Mouse (Mus musculus) liver, embryonic 11.5 days (tissue): ENCODE data around the gene Rtn4rl1. TPM values are rescaled to one million over a fixed set of nuclear protein-coding genes. Genes with fewer than 3 reads are reported as not detected.
"Not testable (repeated sequence)": the region's sequence is repeated elsewhere in the genome, so short reads cannot be mapped to it uniquely, and the experiment has no call there.

Experiments used
- ATAC-seq: fragments of 200-750 bp; cut with Nextera tagmentation; replicated peaks from 2 replicates; pipeline ENCODE4 v1.8.0; 2017; ENCODE audit warnings: moderate number of reproducible peaks, mild to moderate bottlenecking, moderate TSS enrichment, moderate library complexity; ENCODE audit not compliant: low FRiP score
- DNase-seq: peaks from one replicate; pipeline ENCODE4 v3.0.0-alpha.2; 2017; ENCODE audit warnings: low spot score
- H3K27ac ChIP-seq: fragments of 300-500 bp; sonication (generic); 2 replicates; pipeline ENCODE4 v1.5.1; 2014; ENCODE audit warnings: mild to moderate bottlenecking, low read depth, low read length, control low read depth
- H3K27me3 ChIP-seq: fragments of 300-500 bp; sonication (generic); replicated peaks from 2 replicates; pipeline ENCODE4 v1.6.1; 2014; ENCODE audit warnings: low read length, mixed read lengths; ENCODE audit not compliant: control insufficient read depth, insufficient read depth
- H3K36me3 ChIP-seq: fragments of 300-500 bp; sonication (generic); 2 replicates; pipeline ENCODE4 v1.6.1; 2014; ENCODE audit warnings: mild to moderate bottlenecking, low read length, moderate library complexity, mixed read lengths; ENCODE audit not compliant: control insufficient read depth, insufficient read depth
- H3K4me1 ChIP-seq: fragments of 300-500 bp; sonication (generic); replicated peaks from 2 replicates; pipeline ENCODE4 v1.6.1; 2014; ENCODE audit warnings: low read length, mixed read lengths; ENCODE audit not compliant: control insufficient read depth, insufficient read depth
- H3K4me2 ChIP-seq: fragments of 300-500 bp; sonication (generic); 2 replicates; pipeline ENCODE4 v1.6.1; 2014; ENCODE audit warnings: mild to moderate bottlenecking, control low read depth, moderate library complexity
- H3K4me3 ChIP-seq: fragments of 300-500 bp; sonication (generic); 2 replicates; pipeline ENCODE4 v1.5.1; 2014; ENCODE audit warnings: low read depth, low read length, control low read depth
- H3K9ac ChIP-seq: fragments of 300-500 bp; sonication (generic); 2 replicates; pipeline ENCODE4 v1.6.1; 2014; ENCODE audit warnings: low read depth, low read length, control low read depth
- H3K9me3 ChIP-seq: fragments of 300-500 bp; sonication (generic); 2 replicates; pipeline ENCODE4 v1.6.1; 2016; ENCODE audit warnings: low read length, inconsistent platforms, mixed read lengths; ENCODE audit not compliant: control insufficient read depth
- WGBS: fragments of 180-500 bp; shearing (Covaris S2); extraction: QIAGEN DNeasy Blood & Tissue Kit; methylation state at CpG from one replicate; pipeline ENCODE4 v1.1.7; 2014; 5-methylcytosine and 5-hydroxymethylcytosine counted together
- polyA plus RNA-seq: library from polyadenylated mRNA; unstranded; fragments of >200 nt; fragmentation: Nextera tagmentation; extraction: Ambion mirVana; gene quantifications from 2 replicates; pipeline ENCODE4 v1.2.1, GENCODE M21; 2014

Rtn4rl1 gene
- polyA plus RNA-seq, 1 experiment from 2014 or later = 2.9 TPM

GRCm38 (mm10) chr11:75290566-75291271 is 97.1 kb downstream of the Rtn4rl1 start:
- H3K4me2 ChIP-seq = no peak overlapping the region
- H3K9me3 ChIP-seq = no peaks in the 10 kb centered on the region
- DNase-seq (peak; percentile 75), ATAC-seq (peak; percentile 74)
- 19% methylated on average over 6 of the region's 6 CpGs for WGBS
- H3K4me1 ChIP-seq = peaks cover 13% of the 10 kb centered on the region; the same call in 1 of the 2 replicates
- no peaks in the 10 kb centered on the region for H3K36me3 ChIP-seq
- no peak overlapping the region for H3K9ac ChIP-seq
- H3K4me3 ChIP-seq = no peak overlapping the region
- H3K27ac ChIP-seq = no peak overlapping the region
- peaks cover 12% of the 10 kb centered on the region for H3K27me3 ChIP-seq

- no peak for ATAC-seq
- Histone ChIP-seq H3K4me1 (peaks cover 16% of the 10 kb centered on the region), H3K27me3 (peaks cover 12% of the 10 kb centered on the region), H3K4me2 (no peak overlapping the region), H3K27ac (no peak overlapping the region), H3K4me3 (no peak overlapping the region), H3K9me3 (no peaks in the 10 kb centered on the region), H3K9ac (no peak overlapping the region), H3K36me3 (no peaks in the 10 kb centered on the region)
- 52% methylated on average over 25 of the region's 25 CpGs for WGBS
- no peak for DNase-seq
Measured at GRCm38 (mm10) chr11:75291389-75292215, 98.0 kb downstream of the Rtn4rl1 start.

GRCm38 (mm10) chr11:75292281-75292680 is 98.7 kb downstream of the Rtn4rl1 start:
- Histone ChIP-seq H3K9me3 (no peaks in the 10 kb centered on the region), H3K27me3 (peaks cover 12% of the 10 kb centered on the region), H3K9ac (no peak overlapping the region), H3K36me3 (no peaks in the 10 kb centered on the region), H3K4me1 (peaks cover 19% of the 10 kb centered on the region), H3K4me2 (no peak overlapping the region), H3K4me3 (no peak overlapping the region), H3K27ac (no peak overlapping the region)
- ATAC-seq (no peak), DNase-seq (no peak)
- WGBS = 85% methylated on average over 7 of the region's 7 CpGs

GRCm38 (mm10) chr11:75293852-75294361 is 100.3 kb downstream of the Rtn4rl1 start:
- DNase-seq (no peak), ATAC-seq (no peak)
- WGBS = 53% methylated on average over 21 of the region's 21 CpGs
- no peaks in the 10 kb centered on the region for H3K9me3 ChIP-seq
- H3K36me3 ChIP-seq = no peaks in the 10 kb centered on the region
- no peak overlapping the region for H3K9ac ChIP-seq
- H3K27ac ChIP-seq = no peak overlapping the region
- H3K4me1 ChIP-seq = peaks cover 19% of the 10 kb centered on the region
- H3K27me3 ChIP-seq = peaks cover 12% of the 10 kb centered on the region
- no peak overlapping the region for H3K4me3 ChIP-seq
- H3K4me2 ChIP-seq = no peak overlapping the region

- H3K4me2 ChIP-seq = no peak overlapping the region; the same call in 1 of the 2 replicates
- ATAC-seq = no peak
- H3K27ac ChIP-seq = no peak overlapping the region
Measured at GRCm38 (mm10) chr11:75294862-75295261, 101.3 kb downstream of the Rtn4rl1 start.

GRCm38 (mm10) chr11:75295534-75295933 is 102.0 kb downstream of the Rtn4rl1 start:
- peaks cover 12% of the 10 kb centered on the region for H3K27me3 ChIP-seq
- H3K4me3 ChIP-seq, DNase-seq, H3K36me3 ChIP-seq, H3K4me2 ChIP-seq, ATAC-seq, H3K9me3 ChIP-seq, H3K27ac ChIP-seq, H3K9ac ChIP-seq: not testable (repeated sequence)
- H3K4me1 ChIP-seq = peaks cover 21% of the 10 kb centered on the region
- 89% methylated on average over 5 of the region's 5 CpGs for WGBS

More at GRCm38 (mm10) chr11:75294862-75295261, 101.3 kb downstream of the Rtn4rl1 start:
- no peak for DNase-seq
- Histone ChIP-seq H3K27me3 (peaks cover 12% of the 10 kb centered on the region), H3K9ac (no peak overlapping the region), H3K4me1 (peaks cover 19% of the 10 kb centered on the region), H3K4me3 (no peak overlapping the region), H3K36me3 (peaks cover 4% of the 10 kb centered on the region; the same call in 1 of the 2 replicates), H3K9me3 (no peaks in the 10 kb centered on the region)
- 36% methylated on average over 9 of the region's 9 CpGs for WGBS

- no peak overlapping the region for H3K4me3 ChIP-seq
- peaks cover 30% of the 10 kb centered on the region for H3K4me1 ChIP-seq
- H3K36me3 ChIP-seq = peaks cover 9% of the 10 kb centered on the region
- H3K9me3 ChIP-seq = no peaks in the 10 kb centered on the region
- H3K27me3 ChIP-seq = peaks cover 10% of the 10 kb centered on the region
- DNase-seq (no peak), ATAC-seq (peak; percentile 70; the same call in 1 of the 2 replicates)
- no peak overlapping the region for H3K27ac ChIP-seq
- WGBS = 65% methylated on average over 9 of the region's 9 CpGs
- no peak overlapping the region for H3K9ac ChIP-seq
- no peak overlapping the region for H3K4me2 ChIP-seq
Measured at GRCm38 (mm10) chr11:75296406-75297005, 102.9 kb downstream of the Rtn4rl1 start.

GRCm38 (mm10) chr11:75297631-75298030 is 104.0 kb downstream of the Rtn4rl1 start:
- no peak overlapping the region for H3K4me3 ChIP-seq
- H3K4me2 ChIP-seq = no peak overlapping the region
- DNase-seq (no peak), ATAC-seq (no peak)
- H3K4me1 ChIP-seq = peaks cover 35% of the 10 kb centered on the region
- H3K9me3 ChIP-seq = no peaks in the 10 kb centered on the region
- H3K27me3 ChIP-seq = no peaks in the 10 kb centered on the region; the same call in none of the 2 replicates
- no peak overlapping the region for H3K9ac ChIP-seq
- 76% methylated on average over 9 of the region's 9 CpGs for WGBS
- no peak overlapping the region for H3K27ac ChIP-seq
- H3K36me3 ChIP-seq = peaks cover 20% of the 10 kb centered on the region
